Mouse (Mus musculus): ENCODE measurements around the gene Ubl7. TPM values are rescaled to one million over a fixed set of nuclear protein-coding genes. Genes with fewer than 3 reads are reported as not detected.

Ubl7 gene
- total and polyA plus RNA-seq, 3 experiments = 22.7 to 89.6 TPM; not detected in 1

DNA sequence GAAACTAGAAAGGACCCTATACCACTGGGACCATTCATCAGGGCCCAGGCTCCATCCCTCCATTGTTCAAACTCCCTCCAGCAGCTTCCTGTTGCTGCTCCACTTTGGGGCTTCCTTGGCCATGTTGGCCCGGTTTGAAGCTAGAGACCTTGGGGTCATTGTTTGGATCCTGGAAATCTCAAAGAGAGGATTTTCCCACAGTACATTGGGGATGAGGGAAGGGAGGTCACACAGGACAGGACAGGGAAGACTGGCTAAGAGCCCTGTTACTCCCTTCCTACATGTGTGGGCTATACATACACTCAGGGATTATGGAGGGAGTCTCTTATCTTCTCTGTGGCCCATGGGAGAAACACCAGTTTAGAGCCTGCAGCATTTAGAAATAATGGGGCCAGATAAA is 47.8 kb downstream of the Ubl7 start:
- Histone ChIP-seq H3K79me2 (ENCODE audit: control insufficient read depth, insufficient read depth, low read length, poor library complexity) (no peaks in the 10 kb centered on the region), H3K9ac (ENCODE audit: control insufficient read depth, low read depth, low read length, poor library complexity, severe bottlenecking) (no peak overlapping the region), H3K4me1 (ENCODE audit: control insufficient read depth in 1 of 2, insufficient read depth in 2 of 2, low read length in 2 of 2) (no peaks in the 10 kb centered on the region), H3K9me3 (replicated peaks; ENCODE audit: insufficient read depth, low read length) (no peaks in the 10 kb centered on the region), H3K27me3 (ENCODE audit: control insufficient read depth in 1 of 2, insufficient read depth in 2 of 2, low read length in 2 of 2) (peaks cover 0 to 5% of the 10 kb centered on the region in 2 experiments; a peak in 2 of 4 replicates), H3K4me3 (ENCODE audit: control insufficient read depth in 1 of 2, insufficient read depth in 1 of 2, low read depth in 2 of 2, low read length in 2 of 2) (no peak overlapping the region), H3K36me3 (ENCODE audit: control insufficient read depth in 1 of 2, insufficient read depth in 2 of 2, low read length in 2 of 2) (no peaks in the 10 kb centered on the region), H3K27ac (ENCODE audit: control insufficient read depth, low read depth, low read length) (no peak overlapping the region)
- TF ChIP-seq MYB (IDR thresholded peaks at IDR 0.05; ENCODE audit: low read depth, low read length) = no peak
- no peak for TF ChIP-seq MXI1 (IDR thresholded peaks at IDR 0.05; ENCODE audit: low read depth, low read length)
- no peak for TF ChIP-seq SMC3 (IDR thresholded peaks at IDR 0.05; ENCODE audit: low read depth, low read length)
- no peak for DNase-seq (ENCODE audit: low read depth, low spot score)

DNA sequence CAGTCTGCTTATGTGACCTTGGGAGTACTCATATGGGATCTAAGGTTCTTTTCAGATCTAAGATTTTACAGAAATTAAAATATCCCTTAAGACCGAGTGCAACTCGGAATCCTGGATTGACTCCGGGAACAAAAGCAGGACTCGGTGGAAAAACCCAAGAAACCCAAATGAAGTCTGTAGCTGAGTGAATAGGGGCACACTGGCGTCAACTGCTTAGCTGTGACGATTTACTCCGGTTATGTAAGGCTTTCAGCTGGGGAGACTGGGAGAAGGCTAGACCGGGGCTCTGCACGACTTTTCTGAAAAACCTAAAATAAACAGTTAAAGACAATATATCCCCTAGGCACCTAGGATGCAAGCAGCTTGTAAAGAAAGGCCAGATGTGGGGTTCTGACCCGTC is 48.6 kb downstream of the Ubl7 start:
- no peaks in the 10 kb centered on the region for H3K9me3 ChIP-seq (replicated peaks; ENCODE audit: insufficient read depth, low read length)
- no peak overlapping the region for H3K9ac ChIP-seq (ENCODE audit: control insufficient read depth, low read depth, low read length, poor library complexity, severe bottlenecking)
- no peak for DNase-seq (ENCODE audit: low read depth, low spot score)
- peaks cover 0 to 7% of the 10 kb centered on the region in 2 experiments; a peak in 2 of 4 replicates for H3K27me3 ChIP-seq (ENCODE audit: control insufficient read depth in 1 of 2, insufficient read depth in 2 of 2, low read length in 2 of 2)
- no peaks in the 10 kb centered on the region for H3K36me3 ChIP-seq (ENCODE audit: control insufficient read depth in 1 of 2, insufficient read depth in 2 of 2, low read length in 2 of 2)
- no peaks in the 10 kb centered on the region for H3K4me1 ChIP-seq (ENCODE audit: control insufficient read depth in 1 of 2, insufficient read depth in 2 of 2, low read length in 2 of 2)
- no peak overlapping the region for H3K4me3 ChIP-seq (ENCODE audit: control insufficient read depth in 1 of 2, insufficient read depth in 1 of 2, low read depth in 2 of 2, low read length in 2 of 2)
- no peak overlapping the region for H3K27ac ChIP-seq (ENCODE audit: control insufficient read depth, low read depth, low read length)
- TF ChIP-seq NRF1 (IDR thresholded peaks at IDR 0.05; ENCODE audit: insufficient read depth, low read depth, low read length, poor library complexity, severe bottlenecking) (no peak), JUND (IDR thresholded peaks at IDR 0.05; ENCODE audit: low read depth, low read length) (no peak), ZNF384 (IDR thresholded peaks at IDR 0.05; ENCODE audit: low read depth, low read length) (no peak), RAD21 (IDR thresholded peaks at IDR 0.05; ENCODE audit: low read depth, low read length) (no peak), EP300 (IDR thresholded peaks at IDR 0.05; ENCODE audit: low read depth in 1 of 2, low read length in 2 of 2) (no peak), NELFE (IDR thresholded peaks at IDR 0.05; ENCODE audit: low read depth, low read length) (no peak), POLR2A (IDR thresholded peaks at IDR 0.05; ENCODE audit: control insufficient read depth in 1 of 2, insufficient read depth in 1 of 2, low read depth in 1 of 2, low read length in 2 of 2, poor library complexity in 1 of 2) (no peak), RCOR1 (IDR thresholded peaks at IDR 0.05; ENCODE audit: low read depth, low read length) (no peak), MAFK (IDR thresholded peaks at IDR 0.05; ENCODE audit: borderline replicate concordance, low read depth, low read length) (no peak), POLR2AphosphoS2 (IDR thresholded peaks at IDR 0.05; ENCODE audit: low read length) (no peak), E2F4 (IDR thresholded peaks at IDR 0.05; ENCODE audit: borderline replicate concordance, low read depth, low read length) (no peak), ZC3H11A (IDR thresholded peaks at IDR 0.05; ENCODE audit: low read depth, low read length) (no peak)
- no peaks in the 10 kb centered on the region for H3K79me2 ChIP-seq (ENCODE audit: control insufficient read depth, insufficient read depth, low read length, poor library complexity)

Data from MEL (cell line).